Mouse (Mus musculus) limb, embryonic 14.5 days (tissue): Measurements from ENCODE around the gene Gp5. TPM values are rescaled to one million over a fixed set of nuclear protein-coding genes. Genes with fewer than 3 reads are reported as not detected.

Experiments
- ATAC-seq: fragments of 200-750 bp; cut with Nextera tagmentation; 2 replicates; pipeline ENCODE4 v1.8.0; 2017; ENCODE audit warnings: low read depth, moderate number of reproducible peaks, moderate TSS enrichment; ENCODE audit not compliant: low FRiP score
- DNase-seq: peaks from one replicate; pipeline ENCODE4 v3.0.0-alpha.2; 2015; ENCODE audit warnings: low spot score
- H3K27ac ChIP-seq: fragments of 300-500 bp; sonication (generic); replicated peaks from 2 replicates; pipeline ENCODE4 v1.5.1; 2014; ENCODE audit warnings: low read depth, mild to moderate bottlenecking, low read length, moderate library complexity, mixed read lengths
- H3K27me3 ChIP-seq: fragments of 300-500 bp; sonication (generic); 2 replicates; pipeline ENCODE4 v1.6.1; 2014; ENCODE audit warnings: low read length, mixed read lengths; ENCODE audit not compliant: control insufficient read depth, insufficient read depth
- H3K36me3 ChIP-seq: fragments of 300-500 bp; sonication (generic); 2 replicates; pipeline ENCODE4 v1.6.1; 2014; ENCODE audit warnings: mild to moderate bottlenecking, low read length, moderate library complexity, mixed read lengths; ENCODE audit not compliant: control insufficient read depth, insufficient read depth
- H3K4me1 ChIP-seq: fragments of 300-500 bp; sonication (generic); 2 replicates; pipeline ENCODE4 v1.6.1; 2014; ENCODE audit warnings: antibody characterized with exemption, low read length, mixed read lengths; ENCODE audit not compliant: control insufficient read depth, insufficient read depth
- H3K4me2 ChIP-seq: fragments of 300-500 bp; sonication (generic); replicated peaks from 2 replicates; pipeline ENCODE4 v1.6.1; 2014; ENCODE audit warnings: low read depth, mild to moderate bottlenecking, low read length, moderate library complexity; ENCODE audit not compliant: severe bottlenecking
- H3K4me3 ChIP-seq: fragments of 300-500 bp; sonication (generic); replicated peaks from 2 replicates; pipeline ENCODE4 v1.5.1; 2014; ENCODE audit warnings: low read length
- H3K9ac ChIP-seq: fragments of 300-500 bp; sonication (generic); 2 replicates; pipeline ENCODE4 v1.6.1; 2014; ENCODE audit warnings: mild to moderate bottlenecking, low read depth, low read length, moderate library complexity; ENCODE audit not compliant: severe bottlenecking
- H3K9me3 ChIP-seq: fragments of 300-500 bp; sonication (generic); 2 replicates; pipeline ENCODE4 v1.6.1; 2016; ENCODE audit warnings: low read length; ENCODE audit not compliant: control insufficient read depth
- POLR2A ChIP-seq: fragments of 200-500 bp; IDR thresholded peaks from 2 replicates; pipeline ENCODE4 v1.8.0; 2012; ENCODE audit warnings: inconsistent platforms, mild to moderate bottlenecking, moderate library complexity, borderline replicate concordance; ENCODE audit not compliant: insufficient read depth, insufficient read length; ENCODE audit errors: extremely low read depth
- WGBS: fragments of 180-500 bp; shearing (Covaris S2); extraction: QIAGEN DNeasy Blood & Tissue Kit; methylation state at CpG from one replicate; pipeline ENCODE4 v1.1.7; 2014; 5-methylcytosine and 5-hydroxymethylcytosine counted together
- polyA plus RNA-seq, 2 experiments: library from polyadenylated mRNA; depleted of rRNA in 1 of 2; stranded (reverse) in 1 of 2; unstranded in 1 of 2; fragments of >200 nt; fragmentation: Nextera tagmentation in 1 of 2; extraction: Ambion mirVana in 1 of 2; gene quantifications; 2 replicates each; pipeline versions ENCODE4 v1.2.1 to v1.2.3; 2012 to 2014

Gene Gp5
- polyA plus RNA-seq, 2 experiments: 0.67 to 0.72 TPM

- peaks cover 22% of the 10 kb centered on the region for H3K4me1 ChIP-seq
- no peak overlapping the region for H3K4me3 ChIP-seq
- 0 out of 2 replicates have a peak overlapping the region, but pooled peaks have one; percentile 5 for H3K27ac ChIP-seq
- no peak for TF ChIP-seq POLR2A
- no peak overlapping the region for H3K4me2 ChIP-seq
- peaks cover 7% of the 10 kb centered on the region; the same call in 1 of the 2 replicates for H3K27me3 ChIP-seq
- H3K9ac ChIP-seq: no peak overlapping the region
- H3K36me3 ChIP-seq: no peaks in the 10 kb centered on the region
- WGBS: 5% methylated on average over 4 of the region's 4 CpGs
- H3K9me3 ChIP-seq: no peaks in the 10 kb centered on the region
- ATAC-seq (no peak), DNase-seq (no peak)
Measured at GRCm38 (mm10) chr16:30280676-30281297, 29.8 kb downstream of the Gp5 start.

- no peaks in the 10 kb centered on the region for H3K36me3 ChIP-seq
- no peak for ATAC-seq
- peaks cover 6% of the 10 kb centered on the region; the same call in 1 of the 2 replicates for H3K27me3 ChIP-seq
- 63% methylated on average over 11 of the region's 11 CpGs for WGBS
- H3K4me3 ChIP-seq: no peak overlapping the region
- H3K4me1 ChIP-seq: peaks cover 26% of the 10 kb centered on the region
- H3K27ac ChIP-seq: no peak overlapping the region
- no peak overlapping the region for H3K4me2 ChIP-seq
- no peak for TF ChIP-seq POLR2A
- DNase-seq: no peak
- H3K9me3 ChIP-seq: no peaks in the 10 kb centered on the region
- no peak overlapping the region; the same call in 1 of the 2 replicates for H3K9ac ChIP-seq
Measured at GRCm38 (mm10) chr16:30278406-30278805, 32.2 kb downstream of the Gp5 start.

GRCm38 (mm10) chr16:30275558-30276340, 34.8 kb downstream of the Gp5 start:
- Histone ChIP-seq H3K27me3 (no peaks in the 10 kb centered on the region), H3K27ac (no peak overlapping the region), H3K4me1 (peaks cover 26% of the 10 kb centered on the region), H3K9ac (no peak overlapping the region), H3K9me3 (no peaks in the 10 kb centered on the region), H3K4me2 (no peak overlapping the region), H3K4me3 (no peak overlapping the region), H3K36me3 (no peaks in the 10 kb centered on the region)
- ATAC-seq: no peak
- no peak for TF ChIP-seq POLR2A
- 84% methylated on average over 15 of the region's 15 CpGs for WGBS
- DNase-seq: no peak

- TF ChIP-seq POLR2A: no peak
- Histone ChIP-seq H3K27me3 (no peaks in the 10 kb centered on the region), H3K9ac (no peak overlapping the region), H3K27ac (no peak overlapping the region), H3K9me3 (no peaks in the 10 kb centered on the region), H3K36me3 (no peaks in the 10 kb centered on the region), H3K4me3 (no peak overlapping the region), H3K4me1 (peaks cover 24% of the 10 kb centered on the region; the same call in 1 of the 2 replicates), H3K4me2 (no peak overlapping the region)
- WGBS: 92% methylated on average over 8 of the region's 8 CpGs
- DNase-seq: no peak
- no peak for ATAC-seq
Measured at GRCm38 (mm10) chr16:30273065-30273464, 37.5 kb downstream of the Gp5 start.

GRCm38 (mm10) chr16:30271941-30272595, 38.5 kb downstream of the Gp5 start:
- WGBS: 57% methylated on average over 6 of the region's 6 CpGs
- DNase-seq (no peak), ATAC-seq (no peak)
- Histone ChIP-seq H3K9me3 (no peaks in the 10 kb centered on the region), H3K27ac (peak overlapping the region; percentile 80), H3K9ac (no peak overlapping the region), H3K27me3 (no peaks in the 10 kb centered on the region), H3K4me2 (no peak overlapping the region), H3K4me3 (no peak overlapping the region), H3K36me3 (no peaks in the 10 kb centered on the region), H3K4me1 (peaks cover 24% of the 10 kb centered on the region; the same call in 1 of the 2 replicates)
- no peak for TF ChIP-seq POLR2A
